Mouse (Mus musculus) T-helper 17 cell (primary cell): ENCODE data around the gene Zfp706.

ENCODE experiments used
- in situ Hi-C, 2 experiments: fragments of 300-600 bp; cut with MboI, MseI; formaldehyde crosslinking; loops; 1 replicate in 1 of 2; 2 replicates in 1 of 2; pipeline ENCODE4 v1.15.1; 2025; ENCODE audit warnings: high pct_unique_total_duplicates in 2 of 2

Zfp706 gene

DNA sequence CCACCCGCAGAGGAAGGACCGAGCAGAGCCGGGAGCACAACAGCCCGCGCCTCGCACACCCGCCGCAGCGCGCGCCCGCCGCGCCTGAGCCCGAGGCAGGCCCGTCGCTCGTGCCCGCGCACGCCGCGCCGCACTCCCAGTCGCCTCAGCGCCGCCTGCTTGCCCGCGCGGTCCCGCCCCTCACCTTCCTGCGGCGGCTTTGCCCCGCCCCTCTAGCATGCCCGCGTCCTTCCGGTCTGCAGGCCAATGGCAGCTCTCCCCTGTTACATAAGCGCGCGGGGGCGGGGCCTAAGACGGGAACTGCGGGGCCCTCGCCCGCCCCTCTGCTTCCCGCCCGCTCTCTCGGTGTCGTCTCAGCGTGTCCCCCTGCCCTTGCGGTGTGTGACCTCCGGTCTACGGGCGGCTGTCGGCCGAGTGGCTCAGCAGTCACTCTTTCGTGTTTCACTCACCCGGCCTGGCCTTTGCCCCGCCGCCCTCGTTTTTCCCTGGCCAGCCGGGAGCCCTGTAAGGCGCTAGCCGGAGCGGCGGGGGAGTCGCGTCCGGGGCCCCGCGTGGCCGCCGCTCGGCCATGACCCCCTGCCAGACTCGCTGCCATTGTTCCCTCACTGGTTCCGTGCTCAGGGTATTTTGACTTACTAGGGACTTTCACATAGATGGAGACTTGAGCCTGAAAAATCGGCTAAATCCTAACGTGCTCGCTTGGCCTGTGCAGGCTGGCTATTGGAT, at the start of gene Zfp706:
Gene Zfp706 (minus strand): TSS at position 541 of the 726 bp plus-strand sequence.
- in situ Hi-C loops, result loop anchor here in 1 of 2 experiments (5.0 kb wide), 1 partner anchor 215 kb away; no protein-coding TSS in a partner anchor

DNA sequence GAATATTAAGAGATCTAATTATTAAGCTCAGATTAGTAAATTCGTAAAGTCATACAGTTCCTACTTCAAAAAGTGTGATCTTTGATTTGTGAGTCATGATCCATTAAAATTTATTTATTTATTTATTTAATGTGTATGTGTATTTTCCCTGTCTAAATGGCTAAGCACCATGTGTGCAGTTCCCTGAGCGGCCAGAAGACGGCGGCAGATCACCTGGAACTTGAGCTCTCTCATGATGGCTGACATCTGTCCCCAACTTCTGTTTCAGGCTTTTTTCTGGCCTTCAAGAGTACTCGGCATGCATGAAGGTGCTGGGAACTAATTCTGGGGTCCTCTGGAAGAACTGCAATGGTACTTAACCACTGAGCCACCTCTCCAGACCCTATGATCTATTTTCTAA, 47.0 kb upstream of the Zfp706 start:
- in situ Hi-C loops, result no loop called here

DNA sequence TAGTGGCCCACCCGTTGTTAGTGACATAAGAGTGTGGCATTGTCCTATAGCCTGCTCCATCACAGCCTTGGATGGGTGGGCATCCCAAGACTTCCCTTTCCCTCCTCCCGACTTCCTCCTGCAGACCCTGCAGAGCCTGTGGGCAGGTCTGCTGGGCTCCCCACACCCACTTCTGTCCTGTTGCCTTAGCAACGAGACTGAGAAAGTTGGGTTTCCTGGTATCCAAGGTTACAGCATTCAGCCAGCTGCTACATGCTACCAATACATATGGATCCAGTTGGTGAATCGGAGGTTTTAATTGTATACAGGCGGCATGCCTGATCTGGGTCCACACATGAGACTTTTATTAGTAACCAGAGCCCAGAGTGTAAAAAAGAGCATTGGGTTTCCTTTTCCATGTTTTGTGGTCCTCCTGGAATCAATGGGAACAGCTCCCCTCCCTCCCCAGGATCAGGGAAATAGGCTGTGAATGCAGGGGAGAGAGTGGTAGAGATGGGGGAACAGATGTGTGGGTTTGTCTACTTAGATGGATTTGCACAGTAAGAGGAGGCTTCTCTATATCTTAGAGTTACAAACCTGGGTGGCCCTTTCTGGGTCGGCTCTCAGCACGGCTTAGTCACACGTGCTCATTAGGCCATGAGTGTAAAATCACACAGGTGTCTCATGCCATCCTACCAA, 45.7 kb upstream of the Zfp706 start:
- in situ Hi-C loops, result no loop called here

DNA sequence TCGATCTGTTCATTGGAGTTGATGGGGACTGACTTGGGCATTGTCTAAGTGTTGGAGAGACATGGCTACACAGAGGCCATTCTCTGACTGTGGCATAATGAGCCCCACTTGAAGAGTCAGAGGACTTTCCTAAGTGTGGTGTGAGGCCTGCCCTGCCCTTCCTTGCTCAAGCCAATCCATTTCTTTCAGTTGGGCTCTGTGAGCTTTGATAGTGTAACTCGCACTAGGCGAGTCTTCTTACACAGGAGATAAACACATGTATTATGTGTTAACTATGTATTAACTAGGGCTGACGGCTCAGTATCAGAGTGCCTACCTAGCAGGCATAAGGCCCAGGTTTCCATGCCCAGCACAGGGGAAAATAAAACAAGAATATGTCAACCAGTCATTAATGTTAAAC, 39.8 kb upstream of the Zfp706 start:
- in situ Hi-C loops, result no loop called here

DNA sequence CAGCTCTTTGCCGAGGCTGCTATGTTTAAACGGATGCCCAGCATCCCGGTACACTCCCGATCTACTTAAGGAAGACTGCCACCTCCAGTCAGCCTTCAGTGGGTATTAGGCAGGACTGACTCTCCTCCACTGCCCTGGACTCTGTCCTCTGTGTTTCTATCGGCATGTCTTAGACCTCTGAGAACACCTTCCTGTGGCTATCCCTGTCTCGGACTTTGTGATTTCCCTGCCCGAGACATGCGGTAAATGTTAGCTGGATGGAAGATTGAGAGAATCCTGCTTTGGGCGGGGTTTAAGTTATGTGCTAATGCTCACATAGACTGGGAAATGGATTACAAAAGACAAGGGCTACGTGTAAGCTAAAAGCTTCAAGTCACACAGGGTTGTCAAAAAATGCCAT, 39.0 kb upstream of the Zfp706 start:
- in situ Hi-C loops, result no loop called here

DNA sequence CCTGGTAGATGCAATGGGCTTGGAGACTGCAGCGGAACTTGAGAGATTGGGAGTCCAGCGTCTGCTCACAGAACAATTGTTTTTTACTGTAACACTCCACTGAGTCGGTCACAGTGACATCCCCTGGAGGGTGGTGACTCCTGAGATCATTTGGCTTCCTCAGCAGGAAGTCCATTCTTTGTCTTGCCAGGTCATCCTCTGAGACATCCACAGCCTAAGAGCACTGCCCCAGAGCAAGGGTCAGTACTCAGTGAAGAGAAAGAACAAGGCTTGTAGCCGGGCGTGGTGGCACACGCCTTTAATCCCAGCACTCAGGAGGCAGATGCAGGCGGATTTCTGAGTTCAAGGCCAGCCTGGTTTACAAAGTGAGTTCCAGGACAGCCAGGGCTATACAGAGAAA, 38.6 kb upstream of the Zfp706 start:
- in situ Hi-C loops, result no loop called here

DNA sequence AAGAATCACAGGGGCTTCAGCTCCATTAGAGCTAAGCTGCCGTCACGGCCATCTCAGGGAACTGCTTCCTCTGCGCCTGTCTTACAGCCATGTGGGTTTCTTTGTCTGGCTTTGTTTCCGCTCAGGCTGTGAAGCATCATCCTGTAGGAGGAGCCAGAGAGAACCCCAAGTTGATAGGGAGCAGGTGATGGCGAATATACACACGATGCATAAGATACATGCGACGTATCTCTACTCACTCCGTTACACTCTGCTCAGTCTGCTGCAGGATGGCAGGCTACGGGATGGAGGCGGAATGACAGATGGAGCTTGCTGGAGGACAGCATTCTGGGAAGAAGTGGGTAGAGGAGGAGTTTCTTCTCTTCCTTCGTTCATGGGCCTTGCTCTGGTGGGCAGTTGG, 37.9 kb upstream of the Zfp706 start:
- in situ Hi-C loops, result no loop called here

DNA sequence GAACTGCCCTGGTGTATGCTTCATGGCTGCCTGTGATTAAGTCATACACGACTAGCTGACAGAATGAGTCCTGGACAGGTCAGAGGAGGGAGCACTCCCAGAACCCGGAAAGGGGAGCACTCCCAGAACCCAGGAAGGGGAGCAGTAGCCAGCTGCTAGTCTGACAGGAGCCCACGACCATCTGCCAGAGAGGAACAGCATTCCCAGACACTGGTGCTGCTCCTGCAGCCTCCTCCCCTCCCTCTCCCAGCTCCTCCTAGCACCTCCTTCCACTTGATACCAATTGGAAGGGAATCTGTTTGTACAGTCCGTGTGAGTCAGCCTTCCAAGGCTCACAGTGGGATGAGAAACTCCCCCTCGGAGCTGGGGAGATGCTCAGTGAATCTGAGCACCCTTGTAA, 35.0 kb upstream of the Zfp706 start:
- in situ Hi-C loops, result no loop called here

DNA sequence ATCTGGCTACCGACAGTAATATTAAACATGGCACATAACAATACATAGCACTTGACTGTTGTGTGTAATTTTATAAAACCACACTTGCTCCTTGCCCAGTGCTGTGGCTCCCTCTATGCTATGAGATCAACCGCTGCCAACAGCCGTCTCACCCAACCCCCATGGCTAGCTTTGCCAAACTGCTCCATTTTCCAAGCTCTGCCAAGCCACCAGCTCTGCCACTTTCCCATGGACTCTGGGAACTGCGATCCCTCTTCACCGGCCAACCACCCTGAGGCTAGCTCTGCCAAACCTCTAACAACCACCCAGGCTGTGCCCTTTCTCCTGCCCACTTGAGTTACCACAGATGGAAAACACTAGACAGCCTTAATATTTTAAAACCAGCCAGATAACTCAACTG, 33.6 kb upstream of the Zfp706 start:
- in situ Hi-C loops, result no loop called here

DNA sequence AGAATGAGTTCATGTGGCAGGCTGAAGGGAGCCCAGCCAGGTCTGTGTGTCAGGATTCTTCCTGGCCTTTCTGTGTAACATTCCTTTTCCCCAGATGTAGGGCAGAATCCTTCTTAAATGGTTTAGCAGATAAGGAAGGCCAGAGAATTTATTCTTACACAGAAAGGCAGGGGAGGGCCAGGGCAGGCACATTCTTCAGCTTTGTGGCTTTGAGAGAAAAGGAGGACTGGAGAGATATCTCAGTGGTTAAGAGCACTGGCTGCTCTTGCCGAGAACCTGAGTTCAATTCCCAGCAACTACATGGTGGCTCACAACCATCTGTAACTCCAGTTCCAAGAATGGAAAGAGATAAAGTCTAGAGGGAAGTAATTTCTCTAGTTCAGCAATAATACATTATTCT, 31.1 kb upstream of the Zfp706 start:
- in situ Hi-C loops, result no loop called here

DNA sequence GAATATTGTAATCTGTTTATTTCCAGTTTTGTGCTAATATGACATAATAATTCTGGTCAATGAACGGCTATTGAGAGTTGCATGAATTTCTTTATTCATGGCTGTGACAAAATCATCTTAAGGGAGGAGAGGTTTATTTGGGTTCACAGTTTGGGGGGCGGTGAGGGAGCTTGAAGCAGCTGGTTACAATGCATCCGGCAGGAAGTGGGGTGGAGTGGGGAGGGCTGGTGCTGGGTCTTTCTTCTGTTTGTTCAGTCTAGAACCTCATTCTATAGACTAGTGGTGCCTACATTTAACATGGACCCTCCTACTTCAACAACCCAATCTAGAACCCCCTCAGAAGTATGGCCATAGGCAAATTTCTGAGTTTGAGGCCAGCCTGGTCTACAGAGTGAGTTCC, 30.1 kb upstream of the Zfp706 start:
- in situ Hi-C loops, result no loop called here

DNA sequence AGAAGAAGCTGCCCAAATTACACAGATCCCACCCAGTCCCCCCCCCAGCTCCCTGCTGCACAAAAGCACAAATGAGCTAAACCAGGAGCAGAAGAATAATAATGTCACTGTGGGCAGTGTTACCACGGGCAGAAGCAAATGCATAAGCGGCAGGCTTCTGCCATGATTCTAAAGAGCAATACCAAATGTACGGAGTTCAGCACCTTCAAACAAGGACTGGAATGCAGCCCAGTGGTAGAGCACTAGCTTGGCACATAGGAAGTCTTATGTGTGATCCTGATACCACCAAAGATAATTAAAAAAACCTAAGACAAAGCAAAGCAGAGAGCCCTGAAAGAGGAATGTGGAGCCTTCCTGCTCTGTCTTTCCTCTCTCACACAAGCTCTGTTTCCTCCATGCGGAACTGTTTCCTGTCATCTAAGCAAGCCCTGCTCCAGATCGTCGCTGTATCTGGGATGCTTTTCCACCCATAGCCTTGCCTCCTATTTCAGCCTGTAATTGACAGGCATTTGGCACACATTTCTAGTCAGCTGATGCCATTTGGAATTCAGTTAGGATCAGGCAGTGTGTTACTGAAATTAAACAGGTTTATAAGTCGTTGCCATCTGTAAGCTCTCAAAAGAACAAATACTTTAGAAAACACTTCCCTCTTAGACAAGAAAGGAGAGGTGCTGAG, 29.0 kb upstream of the Zfp706 start:
- in situ Hi-C loops, result no loop called here

DNA sequence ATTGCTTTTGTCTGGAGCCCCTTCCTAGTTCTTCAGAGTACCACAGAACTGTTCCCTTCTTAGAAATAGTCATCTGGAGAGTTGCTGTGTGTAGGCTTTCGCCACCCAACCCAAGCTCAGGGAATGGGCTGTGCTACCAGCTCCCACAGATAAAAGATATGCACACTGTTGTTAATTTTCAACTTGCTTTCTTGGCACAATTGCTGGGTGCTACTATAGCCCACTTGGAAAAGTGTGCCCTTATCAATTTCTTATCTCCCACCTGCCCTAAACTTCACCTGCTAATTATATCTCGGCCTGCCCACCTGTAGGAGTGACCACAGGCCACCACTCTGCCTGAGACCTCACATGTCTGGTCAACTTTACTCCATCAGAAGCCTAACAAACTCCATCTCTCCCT, 26.6 kb upstream of the Zfp706 start:
- in situ Hi-C loops, result no loop called here

DNA sequence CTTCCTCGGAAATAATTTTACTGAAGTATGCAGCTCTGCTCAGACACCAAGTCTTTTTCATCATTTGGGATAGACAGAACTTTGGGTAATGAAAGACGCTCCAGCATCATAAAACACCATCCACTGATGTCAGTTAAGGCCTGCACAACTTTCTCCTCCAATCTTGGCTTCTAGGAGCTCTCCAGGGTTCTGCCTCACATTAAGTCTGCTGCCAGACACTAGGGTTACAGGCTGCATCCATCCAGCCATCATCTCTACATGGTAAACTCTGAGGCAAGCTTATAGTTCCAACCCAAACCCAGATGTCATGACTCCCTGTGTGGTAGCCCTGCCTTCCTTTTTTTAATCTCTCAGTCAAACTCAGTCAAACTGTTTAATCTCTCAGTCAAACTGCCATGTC, 25.9 kb upstream of the Zfp706 start:
- in situ Hi-C loops, result no loop called here

DNA sequence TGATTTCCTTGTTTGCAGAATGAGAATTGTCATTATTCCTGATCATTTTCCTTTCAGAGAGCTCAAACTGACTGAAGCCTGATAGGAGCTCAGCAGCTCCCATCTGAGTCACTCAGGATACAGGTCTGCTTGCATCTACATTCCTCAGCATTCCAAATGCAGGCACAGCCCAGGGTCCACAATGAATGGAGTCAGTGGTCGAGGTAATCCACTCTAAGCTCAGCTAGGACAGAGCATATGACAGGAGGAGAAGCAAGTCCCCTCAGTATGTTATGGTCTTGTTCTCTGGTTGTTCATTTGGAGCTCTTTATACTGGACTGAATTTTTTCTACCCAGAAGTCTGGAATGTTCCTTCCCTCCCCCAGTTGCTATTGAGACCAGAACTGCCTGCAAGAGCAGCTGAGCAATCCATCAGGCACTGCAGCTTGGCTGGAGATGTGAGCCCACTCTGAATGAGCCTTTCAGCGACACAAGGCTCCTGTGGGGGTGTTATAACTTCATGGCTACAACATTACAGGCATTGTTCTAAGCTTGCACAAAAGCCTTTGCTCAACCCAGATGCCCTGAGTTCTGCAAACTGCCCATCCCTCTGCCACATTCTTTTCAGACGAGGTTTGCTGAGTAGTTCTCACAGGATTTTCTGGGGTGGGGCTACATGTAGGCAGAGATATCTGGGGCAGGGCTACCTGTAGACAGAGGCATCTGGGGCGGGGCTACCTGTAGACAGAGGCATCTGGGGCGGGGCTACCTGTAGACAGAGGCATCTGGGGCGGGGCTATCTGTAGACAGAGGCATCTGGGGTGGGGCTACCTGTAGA, 24.0 kb upstream of the Zfp706 start:
- in situ Hi-C loops, result no loop called here

DNA sequence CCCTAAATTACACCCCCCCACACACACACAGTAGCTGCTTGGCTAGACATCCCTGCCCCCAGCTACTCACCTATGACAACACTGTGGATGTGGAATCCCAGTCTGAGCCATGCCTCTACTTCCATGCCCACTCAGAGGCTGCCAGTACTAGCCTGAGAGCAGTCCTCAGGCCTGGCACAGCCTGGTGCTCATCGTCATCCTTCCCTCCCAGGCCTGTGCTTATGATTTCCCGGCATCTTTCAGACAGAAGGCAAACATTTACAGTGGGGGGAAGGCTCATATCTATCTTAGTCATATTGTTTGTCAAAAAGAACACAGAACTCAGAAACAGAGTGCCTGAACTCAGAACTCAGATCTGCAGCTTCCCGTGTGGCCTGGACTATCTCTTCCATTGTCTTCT, 23.4 kb upstream of the Zfp706 start:
- in situ Hi-C loops, result no loop called here

DNA sequence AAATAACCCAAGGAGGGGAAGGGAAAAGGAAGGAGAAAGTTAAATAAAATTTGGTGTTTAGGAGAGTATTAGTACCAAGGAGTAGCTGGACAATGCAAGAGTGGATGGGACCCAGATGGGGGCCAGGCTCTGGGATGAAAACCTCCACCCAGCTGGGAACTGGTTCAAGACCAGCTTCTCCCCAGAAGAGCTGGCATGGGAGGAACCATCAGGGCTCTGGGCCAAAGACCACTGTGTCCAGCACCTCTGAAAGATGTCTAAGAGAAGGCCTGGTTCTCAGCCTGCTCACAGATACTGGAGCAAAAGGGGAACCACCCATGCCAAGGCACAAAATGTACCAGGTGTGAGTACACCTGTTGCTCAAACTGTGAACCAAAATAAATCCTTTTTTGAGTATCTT, 20.4 kb upstream of the Zfp706 start:
- in situ Hi-C loops, result no loop called here

DNA sequence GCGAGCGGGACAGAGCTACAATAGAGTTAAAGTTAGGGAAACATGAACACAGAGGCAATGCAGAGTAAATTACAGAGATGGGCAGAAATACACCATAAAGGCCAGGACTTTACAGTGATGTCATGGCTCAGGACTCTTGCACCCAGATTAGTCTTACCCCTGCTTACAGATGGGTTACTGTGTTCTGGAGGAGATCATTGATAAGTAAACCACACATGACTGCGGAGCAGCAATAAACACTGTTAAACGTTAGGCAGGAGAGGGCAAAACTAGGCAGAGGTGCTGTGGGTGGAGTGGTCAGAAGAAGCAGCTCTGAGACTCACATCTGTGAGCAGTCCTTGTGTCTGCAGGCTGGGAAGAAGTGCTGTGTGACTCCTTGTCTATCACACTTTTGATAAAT, 18.9 kb upstream of the Zfp706 start:
- in situ Hi-C loops, result no loop called here

DNA sequence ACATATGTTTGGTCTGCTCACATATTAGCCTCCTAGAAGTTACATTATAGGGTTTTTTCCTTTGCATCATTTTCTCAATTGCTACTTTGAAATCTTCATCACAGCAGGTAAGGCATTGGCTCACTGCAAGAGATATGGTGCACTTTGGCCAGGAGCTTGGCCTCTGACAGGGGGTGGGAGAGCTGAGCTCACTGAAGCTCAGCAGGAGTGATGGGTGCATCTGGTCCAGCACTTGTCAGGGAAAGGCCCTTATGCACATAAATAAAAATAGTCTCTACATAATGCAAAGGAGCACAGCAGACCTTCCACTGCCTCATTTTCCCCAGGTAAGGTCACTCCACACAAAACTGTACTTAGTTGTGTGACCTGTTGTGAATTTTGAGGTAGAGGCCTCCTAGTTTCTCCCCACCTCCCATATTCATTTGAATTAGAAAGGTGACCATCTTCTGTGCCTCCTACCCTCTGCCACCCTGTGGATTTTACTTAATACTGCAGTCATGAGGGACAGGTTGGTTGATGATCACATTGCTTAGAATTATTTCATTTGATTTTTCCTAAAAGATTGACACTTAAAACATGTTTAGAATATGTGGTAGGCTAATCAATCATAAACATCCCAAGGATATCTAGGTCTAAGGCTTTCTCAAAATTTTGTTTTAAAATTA, 13.1 kb upstream of the Zfp706 start:
- in situ Hi-C loops, result no loop called here

DNA sequence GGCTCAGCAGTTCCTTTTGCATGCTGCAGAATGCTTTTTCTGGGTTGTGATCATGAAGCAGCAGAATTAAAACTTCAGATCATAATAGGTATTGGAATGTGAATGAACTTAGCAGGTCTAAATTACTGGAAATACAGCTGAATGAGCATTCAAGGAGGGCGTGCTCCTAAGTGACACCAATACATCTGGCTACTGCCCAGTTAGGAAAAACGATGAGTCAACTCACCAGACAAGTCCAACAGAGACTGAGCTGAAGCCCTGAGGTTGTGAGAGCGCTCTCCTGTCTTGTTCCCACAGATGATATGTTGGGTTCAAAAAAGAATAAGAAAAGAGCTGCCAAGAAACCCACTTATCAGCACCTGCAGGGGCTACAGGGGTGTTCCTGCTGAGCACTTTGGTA, 11.9 kb upstream of the Zfp706 start:
- in situ Hi-C loops, result no loop called here

DNA sequence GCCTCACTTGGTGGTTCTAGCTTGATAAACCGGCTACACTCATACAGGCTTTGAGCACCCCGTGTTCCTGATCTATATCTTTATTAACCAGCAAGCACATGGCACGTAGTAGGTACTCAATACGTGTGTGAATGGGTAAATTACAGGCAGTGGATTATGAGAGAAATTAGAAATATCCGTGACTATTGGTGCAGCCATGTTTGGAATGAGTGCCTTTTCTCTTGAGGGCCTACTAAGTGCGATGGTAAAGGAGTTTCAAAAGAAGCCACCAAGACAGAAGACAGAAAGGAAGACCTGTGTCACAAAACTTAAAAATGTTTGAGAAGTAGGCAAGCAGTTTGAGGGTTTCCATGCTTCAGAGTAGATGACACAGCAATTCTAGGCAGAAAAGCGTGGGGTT, 4.3 kb upstream of the Zfp706 start:
- in situ Hi-C loops, result no loop called here

DNA sequence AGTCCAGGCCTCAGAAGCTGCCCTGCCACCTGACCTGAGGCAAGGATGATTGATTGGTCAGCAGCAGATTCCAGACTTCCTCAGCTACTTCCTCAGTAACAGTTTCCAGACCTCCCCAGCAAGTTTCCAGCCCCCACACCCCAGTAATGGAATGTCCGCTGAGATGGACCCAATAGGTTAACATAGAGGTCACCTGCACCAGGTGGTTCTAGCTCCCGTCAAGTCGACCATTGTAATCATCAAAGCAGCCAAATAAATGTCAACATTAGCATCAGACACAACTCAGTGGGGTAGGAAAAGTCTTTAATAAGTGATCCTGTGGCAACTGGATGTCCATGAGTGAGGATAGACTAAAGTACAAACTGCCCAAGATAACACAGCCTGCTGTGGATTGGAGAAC, 3.7 kb upstream of the Zfp706 start:
- in situ Hi-C loops, result no loop called here
